Comparison of ENCODE assay signal across 14 mouse cellular contexts in the genomic region with DNA sequence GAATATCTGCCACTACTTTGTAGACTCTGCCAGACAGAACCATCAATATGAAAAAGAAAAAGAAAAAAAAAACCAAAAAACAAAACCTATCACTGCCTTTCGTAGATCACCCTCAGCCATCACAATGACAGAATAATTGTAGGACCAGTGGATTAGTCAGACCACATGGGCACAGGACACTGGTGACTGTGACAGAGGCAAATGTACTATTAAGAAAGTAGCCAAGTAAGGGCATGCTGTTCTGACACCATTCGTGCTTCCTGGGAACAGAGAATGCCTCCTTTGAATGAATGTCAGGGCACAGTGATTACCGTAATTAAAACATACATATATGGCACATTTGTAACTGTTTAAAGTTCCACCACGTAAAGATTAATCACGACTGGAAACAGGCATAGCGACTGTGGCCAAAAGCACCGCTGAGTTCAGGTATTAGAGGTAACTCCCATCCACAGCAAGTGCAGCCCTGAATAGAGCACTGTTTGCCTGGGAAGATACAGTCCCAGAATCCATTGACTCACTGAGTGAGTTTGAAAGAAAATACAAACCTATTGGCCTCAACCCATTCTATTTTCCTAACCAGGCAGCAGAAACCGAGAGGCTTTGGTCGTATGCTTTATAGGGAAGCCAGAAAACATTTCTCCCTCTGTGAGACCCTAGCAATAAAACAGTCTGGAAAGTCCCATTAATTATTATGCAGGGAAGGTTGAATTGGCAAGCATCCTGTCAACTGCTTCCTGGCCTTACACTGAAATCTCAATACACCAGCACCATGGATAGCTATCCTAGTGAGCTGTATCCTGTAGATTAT.
A peak's percentile ranks its signal among the peaks of the same experiment; 100 is the strongest.
DNase-seq lines count a peak whose midpoint lies in the region; ATAC-seq lines count a peak whose summit lies in the region.
"Had no signal": no experiment of that assay in that cellular context is flagged by ENCODE, and none has a peak within 500 bp of the region (broad histone marks: within the 10 kb centered on the region; RNA-seq: fewer than 3 reads in every experiment).

No protein-coding gene starts in this region.

- peak; percentile 72 for ATAC-seq in forebrain, embryonic 15.5 days (replicated peaks)
- no peak; the same call in 1 of the 2 replicates for ATAC-seq in forebrain, embryonic 11.5 days (replicated peaks; ENCODE audit: low FRiP score)
- ATAC-seq in limb, embryonic 12.5 days (ENCODE audit: insufficient number of reproducible peaks, insufficient read depth, low FRiP score, low TSS enrichment, low read depth), result peak; percentile 68

- no peaks in the 10 kb centered on the region for H3K27me3 ChIP-seq in forebrain, embryonic 15.5 days
- H3K27me3 ChIP-seq in forebrain, embryonic 11.5 days (ENCODE audit: control insufficient read depth, insufficient read depth, low read length), result no peaks in the 10 kb centered on the region
- H3K27me3 ChIP-seq in limb, embryonic 12.5 days, result no peaks in the 10 kb centered on the region
- H3K27me3 ChIP-seq: heart, embryonic 13.5 days; liver, embryonic 15.5 days; stomach, embryonic 15.5 days had no signal

- no peak for DNase-seq in forebrain, embryonic 11.5 days (ENCODE audit: low spot score)
- peak; percentile 5 for DNase-seq in kidney, postnatal 14 days
- no peak for DNase-seq in kidney, postnatal 10 days
- DNase-seq in NIH3T3 (ENCODE audit: low read depth), result peak; percentile 3
- DNase-seq in adrenal gland, postnatal 36 days, result no peak
- no peak for DNase-seq in cerebellum, adult 9-10 months
- DNase-seq: cerebellum, adult 11 months; layer of hippocampus, postnatal 36 days; right cerebral cortex, adult 18-20 months had no signal

- no peak overlapping the region for H3K27ac ChIP-seq in forebrain, embryonic 15.5 days (replicated peaks)
- H3K27ac ChIP-seq in forebrain, embryonic 11.5 days (ENCODE audit: low read depth, low read length), result no peak overlapping the region
- H3K27ac ChIP-seq in limb, embryonic 12.5 days, result 0 out of 2 replicates have a peak overlapping the region, but pooled peaks have one; percentile 7
- H3K27ac ChIP-seq: heart, embryonic 13.5 days; liver, embryonic 15.5 days; stomach, embryonic 15.5 days had no signal

- no peak overlapping the region for H3K4me3 ChIP-seq in forebrain, embryonic 15.5 days
- no peak overlapping the region for H3K4me3 ChIP-seq in forebrain, embryonic 11.5 days (ENCODE audit: low read depth, low read length)
- H3K4me3 ChIP-seq in limb, embryonic 12.5 days (replicated peaks), result no peak overlapping the region
- H3K4me3 ChIP-seq: heart, embryonic 13.5 days; liver, embryonic 15.5 days; stomach, embryonic 15.5 days had no signal

- no peaks in the 10 kb centered on the region for H3K9me3 ChIP-seq in forebrain, embryonic 15.5 days
- H3K9me3 ChIP-seq in forebrain, embryonic 11.5 days (ENCODE audit: control insufficient read depth, low read length), result no peaks in the 10 kb centered on the region
- no peaks in the 10 kb centered on the region for H3K9me3 ChIP-seq in limb, embryonic 12.5 days
- H3K9me3 ChIP-seq: heart, embryonic 13.5 days; liver, embryonic 15.5 days; stomach, embryonic 15.5 days had no signal

- peaks cover 10% of the 10 kb centered on the region; the same call in 1 of the 2 replicates for H3K4me1 ChIP-seq in forebrain, embryonic 15.5 days
- no peaks in the 10 kb centered on the region for H3K4me1 ChIP-seq in forebrain, embryonic 11.5 days (replicated peaks; ENCODE audit: control insufficient read depth, insufficient read depth, low read length)
- peaks cover 6% of the 10 kb centered on the region for H3K4me1 ChIP-seq in limb, embryonic 12.5 days (replicated peaks)
- H3K4me1 ChIP-seq: heart, embryonic 13.5 days; liver, embryonic 15.5 days; stomach, embryonic 15.5 days had no signal

- WGBS in forebrain, embryonic 15.5 days, result 31% methylated on average over 9 of the region's 9 CpGs
- 60% methylated on average over 9 of the region's 9 CpGs for WGBS in forebrain, embryonic 11.5 days
- WGBS in limb, embryonic 12.5 days, result 46% methylated on average over 9 of the region's 9 CpGs

- no peaks in the 10 kb centered on the region for H3K36me3 ChIP-seq in forebrain, embryonic 15.5 days
- H3K36me3 ChIP-seq in forebrain, embryonic 11.5 days (ENCODE audit: control insufficient read depth, insufficient read depth, low read length), result no peaks in the 10 kb centered on the region
- H3K36me3 ChIP-seq in limb, embryonic 12.5 days, result no peaks in the 10 kb centered on the region
- H3K36me3 ChIP-seq: heart, embryonic 13.5 days; liver, embryonic 15.5 days; stomach, embryonic 15.5 days had no signal

- no peak overlapping the region for H3K9ac ChIP-seq in forebrain, embryonic 15.5 days (replicated peaks)
- H3K9ac ChIP-seq in forebrain, embryonic 11.5 days (ENCODE audit: low read length), result no peak overlapping the region
- H3K9ac ChIP-seq in limb, embryonic 12.5 days (replicated peaks), result no peak overlapping the region
- H3K9ac ChIP-seq: heart, embryonic 13.5 days; liver, embryonic 15.5 days; stomach, embryonic 15.5 days had no signal

- H3K4me2 ChIP-seq in forebrain, embryonic 15.5 days (replicated peaks), result no peak overlapping the region
- no peak overlapping the region for H3K4me2 ChIP-seq in forebrain, embryonic 11.5 days (ENCODE audit: low read depth, low read length, severe bottlenecking)
- no peak overlapping the region for H3K4me2 ChIP-seq in limb, embryonic 12.5 days
- H3K4me2 ChIP-seq: heart, embryonic 13.5 days; liver, embryonic 15.5 days; stomach, embryonic 15.5 days had no signal

Comparison
In these comparisons a context has a peak if more than half of its experiments do, and no peak if none do; other contexts are left out.
1. DNase-seq: peak in kidney, postnatal 14 days (single experiment) and NIH3T3 (single experiment); none in forebrain, embryonic 11.5 days (single experiment), kidney, postnatal 10 days (single experiment), adrenal gland, postnatal 36 days (0 of 2) and cerebellum, adult 9-10 months (single experiment).